Mouse (Mus musculus) spleen, postnatal 36 days (tissue): Measurements from ENCODE around the gene Plpp6.

Experiments
- DNase-seq, 2 experiments: peaks; one replicate each; pipeline ENCODE4 v3.0.0; 2022; ENCODE audit warnings: low spot score in 2 of 2, mixed read lengths in 1 of 2

Gene Plpp6

DNA sequence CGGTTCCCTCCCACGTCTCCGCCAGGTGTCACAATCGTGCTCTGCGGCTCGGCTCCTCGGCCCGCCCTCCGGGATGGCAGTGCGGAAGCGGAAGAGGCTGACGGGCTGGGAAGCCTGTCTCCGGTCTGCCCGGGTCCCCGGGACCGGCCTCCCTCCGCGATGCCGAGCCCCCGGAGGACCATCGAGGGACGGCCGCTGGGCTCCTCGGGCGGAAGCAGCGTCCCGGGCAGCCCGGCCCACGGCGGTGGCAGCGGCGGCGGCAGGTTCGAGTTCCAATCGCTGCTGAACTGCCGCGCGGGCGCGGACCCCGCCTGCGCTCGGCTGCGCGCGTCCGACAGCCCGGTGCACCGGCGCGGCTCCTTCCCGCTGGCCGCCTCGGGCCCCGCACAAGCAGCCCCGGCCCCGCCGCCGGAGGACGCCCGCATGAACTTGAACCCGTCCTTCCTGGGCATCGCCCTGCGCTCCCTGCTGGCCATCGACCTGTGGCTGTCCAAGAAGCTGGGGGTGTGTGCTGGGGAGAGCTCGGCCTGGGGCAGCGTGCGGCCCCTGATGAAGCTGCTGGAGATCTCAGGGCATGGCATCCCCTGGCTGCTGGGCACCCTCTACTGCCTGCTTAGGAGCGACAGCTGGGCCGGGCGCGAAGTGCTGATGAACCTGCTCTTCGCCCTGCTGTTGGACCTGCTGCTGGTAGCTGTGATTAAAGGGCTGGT lies at the start of gene Plpp6:
TSS of gene Plpp6 (plus strand) at position 112 of the 710 bp plus-strand sequence.
- DNase-seq = peak; percentile 76 to 80

DNA sequence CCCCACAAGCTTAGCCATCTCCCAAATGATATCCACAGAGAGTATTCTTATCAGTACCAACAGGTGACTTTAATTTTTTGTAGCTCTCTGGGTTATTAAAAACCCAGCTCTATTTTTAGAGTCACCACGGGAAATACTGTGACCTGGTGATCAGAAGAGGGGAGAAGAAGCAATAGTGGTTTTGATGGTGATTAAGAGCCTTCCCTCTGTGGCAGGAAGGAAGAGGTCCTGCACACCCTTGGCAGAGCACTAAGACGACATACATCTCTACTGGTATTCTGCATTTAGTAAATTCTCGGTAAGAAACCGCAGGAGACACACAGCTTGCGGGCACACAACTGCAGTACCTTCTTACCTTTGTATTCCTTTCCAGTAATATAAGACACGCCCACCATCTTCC lies 49.2 kb upstream of the Plpp6 start:
- DNase-seq = no peak

DNA sequence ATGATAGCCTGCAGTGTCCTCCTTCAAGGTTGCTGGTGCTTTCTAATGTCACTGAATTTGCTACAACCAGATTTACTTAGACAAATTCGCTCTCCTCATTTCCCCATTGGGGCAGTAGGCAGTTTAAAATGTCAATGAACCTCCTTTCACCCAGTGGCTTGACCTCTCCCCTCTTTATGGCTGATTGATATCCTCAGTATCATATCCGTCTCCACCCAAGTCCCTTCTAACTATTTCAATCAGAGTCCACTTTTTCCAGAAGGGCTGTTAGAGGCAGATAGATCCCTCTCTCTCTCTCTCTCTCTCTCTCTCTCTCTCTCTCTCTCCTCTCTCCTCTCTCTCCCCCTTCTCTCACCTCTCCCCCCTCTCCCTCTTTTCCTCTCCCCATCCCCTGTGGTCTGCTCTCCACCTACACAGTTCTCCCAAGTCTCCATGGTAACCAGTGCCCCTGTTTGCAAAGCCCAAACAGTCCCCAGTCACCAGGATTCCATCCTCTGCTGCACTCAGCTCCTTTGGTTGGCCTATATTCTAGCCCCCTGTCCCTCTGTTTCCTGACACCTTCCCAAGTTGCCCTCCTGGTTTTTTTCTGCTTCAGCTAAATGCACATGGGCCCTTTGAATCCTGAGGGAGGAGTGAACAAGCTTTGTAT lies 48.0 kb upstream of the Plpp6 start:
- no peak for DNase-seq

DNA sequence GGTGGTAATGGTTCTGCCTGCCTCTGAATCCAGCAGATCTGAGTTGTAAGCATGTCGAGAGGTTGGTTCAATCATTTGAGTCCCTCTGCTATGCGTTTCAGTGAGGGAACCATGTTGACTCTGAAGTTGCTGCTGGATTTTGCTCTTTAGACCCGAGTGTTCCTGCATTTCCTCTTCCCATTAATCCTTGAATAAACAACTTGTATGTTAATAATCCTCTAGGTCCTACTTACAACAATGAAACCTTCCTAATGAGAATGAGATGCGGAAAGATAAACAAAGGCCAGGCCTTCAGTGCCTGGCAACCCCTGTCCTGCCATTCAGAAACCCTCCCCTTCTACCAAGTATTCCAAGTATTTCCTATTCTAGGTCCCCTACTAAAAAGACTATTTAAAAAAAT lies 47.3 kb upstream of the Plpp6 start:
- DNase-seq = no peak

DNA sequence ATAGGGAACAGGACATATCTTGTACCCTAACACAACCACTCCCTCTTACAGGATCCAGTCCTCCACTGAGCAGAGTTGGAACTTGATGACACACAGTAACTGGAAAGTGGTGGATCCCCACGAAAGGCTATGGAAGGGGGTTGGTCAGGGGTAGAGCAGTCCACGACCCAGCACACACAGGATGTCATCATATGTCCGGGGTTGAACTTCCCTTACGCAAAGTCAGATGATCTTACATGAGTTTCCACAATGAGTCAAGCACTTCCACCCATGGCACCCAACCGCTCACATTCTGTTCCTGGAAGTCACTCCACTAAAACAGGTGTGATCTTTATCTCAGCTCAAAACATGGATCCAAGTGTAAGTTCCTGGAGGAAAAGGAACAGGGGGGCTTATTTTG lies 45.9 kb upstream of the Plpp6 start:
- no peak for DNase-seq

DNA sequence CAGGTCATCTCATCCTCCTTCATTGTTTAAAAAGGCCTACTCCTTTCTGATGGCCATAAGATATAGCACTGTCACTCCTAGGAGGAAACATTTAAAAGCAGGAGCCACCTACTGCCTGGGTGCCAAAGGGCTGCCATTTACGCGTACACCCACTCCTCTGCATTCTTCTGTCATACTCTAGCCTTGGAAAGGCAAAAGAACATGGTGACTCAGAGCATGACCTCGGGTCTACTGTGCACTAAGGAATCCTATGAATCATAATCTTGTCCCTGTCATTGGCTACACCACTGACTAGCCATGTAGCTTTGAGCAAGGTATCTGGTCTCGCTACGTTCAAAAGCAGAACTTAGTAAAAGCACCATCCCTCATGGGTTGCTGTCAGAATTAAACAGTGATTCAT lies 37.4 kb upstream of the Plpp6 start:
- DNase-seq = no peak

DNA sequence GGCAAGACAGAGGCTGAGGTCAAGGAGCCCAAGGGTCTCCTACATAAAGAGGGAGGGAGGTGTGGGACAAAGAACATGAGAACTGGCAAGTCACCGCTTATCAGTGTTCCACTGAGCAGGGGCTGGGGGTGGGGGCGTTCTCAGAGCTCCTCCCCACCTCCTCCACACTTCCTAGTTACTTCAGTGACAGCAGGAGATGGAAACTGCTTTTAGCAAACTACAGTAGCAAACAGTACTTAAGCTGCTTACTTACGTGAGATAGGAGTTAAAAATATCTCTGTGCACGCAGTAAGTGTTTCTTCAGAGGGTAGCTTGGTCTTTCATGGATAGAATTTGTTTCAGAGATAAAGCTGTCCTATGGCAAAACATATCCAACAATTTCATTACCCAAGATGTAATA lies 36.4 kb upstream of the Plpp6 start:
- no peak for DNase-seq

DNA sequence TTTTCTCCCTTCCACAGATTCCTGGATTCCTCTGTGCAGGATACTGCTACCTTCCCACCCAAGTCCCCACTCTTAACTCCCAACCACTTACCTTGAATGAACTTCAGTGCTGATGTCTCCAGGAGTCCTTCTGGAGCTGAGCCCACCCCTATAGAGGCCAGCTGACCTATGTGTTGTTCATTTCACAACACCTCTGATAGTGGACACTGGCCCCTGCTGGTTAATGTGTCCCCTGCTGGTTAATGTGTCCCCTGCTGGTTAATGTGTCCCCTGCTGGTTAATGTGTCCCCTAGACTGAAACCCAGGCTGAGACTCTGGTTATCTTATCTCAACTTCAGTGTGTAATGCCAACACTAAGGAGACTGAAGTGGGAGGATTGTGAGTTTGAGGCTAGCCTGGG lies 34.7 kb upstream of the Plpp6 start:
- no peak for DNase-seq

DNA sequence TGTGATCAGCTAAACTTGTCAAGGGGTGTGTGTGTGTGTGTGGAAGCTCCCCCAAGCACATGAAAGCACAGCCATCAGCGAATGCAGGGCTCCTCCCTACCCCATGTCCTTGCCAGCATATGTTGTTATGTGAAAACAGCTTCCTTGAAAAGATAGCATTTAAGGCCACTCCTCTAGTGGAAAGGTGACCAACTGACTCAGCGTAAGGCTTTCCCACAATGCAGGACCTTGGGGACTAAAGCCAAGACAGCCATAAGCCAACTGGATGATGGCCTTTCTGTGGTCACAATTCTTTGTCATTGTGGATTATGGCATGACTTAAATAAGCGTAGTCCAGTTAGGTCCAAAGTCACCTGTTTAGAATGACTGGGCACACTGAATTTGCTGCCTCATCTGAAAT lies 28.9 kb upstream of the Plpp6 start:
- no peak for DNase-seq

DNA sequence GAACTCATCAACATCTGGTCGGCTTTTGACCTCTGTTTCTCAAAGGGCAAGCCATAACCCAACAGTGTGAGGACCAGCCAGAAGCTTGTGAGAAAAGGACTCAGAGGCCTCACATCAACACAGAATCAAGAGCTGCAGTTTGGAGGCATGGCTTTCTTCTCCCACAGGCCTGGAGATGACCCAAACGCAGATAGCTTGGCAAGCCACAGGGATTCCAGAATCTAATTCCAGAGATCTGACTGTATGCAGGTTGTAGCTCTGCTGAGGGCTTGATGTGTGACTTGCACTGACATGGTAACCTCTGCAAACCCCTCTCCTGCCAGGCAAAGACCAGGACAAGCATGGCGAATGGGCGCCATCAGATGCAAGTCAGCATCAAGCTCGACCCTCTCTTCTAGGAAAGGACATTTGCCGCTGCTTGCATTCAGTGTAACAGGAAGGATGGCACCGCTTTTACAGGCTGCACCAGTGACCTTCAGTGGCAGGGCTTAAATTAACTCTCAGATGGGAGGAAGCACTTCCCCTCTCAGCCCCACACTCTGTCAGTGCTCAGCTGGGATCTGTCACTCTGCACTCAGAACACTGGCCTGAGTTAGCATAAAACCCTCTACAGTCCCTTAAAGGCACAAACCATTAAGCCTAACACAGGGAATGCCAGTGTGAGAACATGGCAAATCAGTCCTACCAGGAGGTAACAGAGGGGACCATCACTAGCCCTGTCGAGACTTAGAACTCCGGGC lies 23.4 kb upstream of the Plpp6 start:
- DNase-seq = no peak

DNA sequence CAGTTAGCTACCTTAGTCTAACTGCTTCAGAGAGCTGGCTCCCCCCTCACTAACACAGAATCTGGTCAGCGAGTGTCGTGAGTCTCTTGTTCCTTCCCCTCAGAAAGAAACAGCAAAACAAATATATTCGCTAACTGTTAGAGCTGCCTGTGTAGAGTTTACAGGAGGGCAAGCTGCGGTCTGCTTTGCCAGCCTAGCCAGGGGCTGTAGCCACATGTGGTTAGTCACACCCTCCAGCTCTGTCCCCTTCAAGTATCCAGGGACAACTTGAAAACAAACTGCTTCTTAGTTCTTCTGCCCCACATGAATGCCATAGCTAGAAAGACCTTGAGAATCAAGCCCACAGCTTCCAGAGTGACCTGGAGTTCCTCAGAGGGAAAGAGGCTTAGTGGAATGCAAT lies 22.5 kb upstream of the Plpp6 start:
- no peak for DNase-seq

DNA sequence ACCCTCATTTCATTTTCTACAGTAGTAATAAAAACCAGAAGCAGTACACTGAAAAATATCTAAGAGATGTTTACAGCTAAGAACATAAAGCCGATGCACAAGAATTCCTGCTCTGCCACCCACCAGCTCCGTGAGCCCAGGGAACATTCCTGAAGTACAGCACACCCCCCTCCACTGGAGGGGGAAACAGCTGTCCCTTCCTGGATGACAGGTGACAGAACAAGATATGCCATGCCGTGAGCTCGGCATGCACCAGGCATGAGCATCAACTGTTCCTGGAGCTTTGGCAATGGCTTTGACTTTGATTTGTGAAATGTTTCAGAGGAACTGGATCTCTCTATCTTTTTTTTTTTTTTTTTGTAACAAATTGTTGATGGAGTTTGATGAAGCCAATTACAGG lies 17.0 kb upstream of the Plpp6 start:
- no peak for DNase-seq

DNA sequence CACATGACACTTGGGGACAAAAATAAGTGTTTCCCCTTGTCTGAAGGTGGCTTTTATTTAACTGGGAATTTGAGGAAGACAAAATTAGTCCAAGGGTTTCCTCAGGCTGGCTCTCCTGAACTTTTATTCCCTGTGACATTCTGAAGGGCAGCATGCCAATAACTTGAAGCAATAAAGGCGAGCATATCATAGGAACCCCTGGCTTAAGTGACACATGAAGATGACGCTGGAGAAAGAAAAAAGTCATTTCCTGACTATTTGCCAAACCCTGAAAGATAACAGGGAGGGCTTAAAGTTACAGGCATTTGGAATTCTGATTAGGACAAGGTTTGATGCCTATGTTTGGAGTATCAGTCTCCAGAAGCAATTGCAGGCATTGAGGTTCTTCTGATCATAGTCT lies 16.4 kb upstream of the Plpp6 start:
- DNase-seq = no peak

DNA sequence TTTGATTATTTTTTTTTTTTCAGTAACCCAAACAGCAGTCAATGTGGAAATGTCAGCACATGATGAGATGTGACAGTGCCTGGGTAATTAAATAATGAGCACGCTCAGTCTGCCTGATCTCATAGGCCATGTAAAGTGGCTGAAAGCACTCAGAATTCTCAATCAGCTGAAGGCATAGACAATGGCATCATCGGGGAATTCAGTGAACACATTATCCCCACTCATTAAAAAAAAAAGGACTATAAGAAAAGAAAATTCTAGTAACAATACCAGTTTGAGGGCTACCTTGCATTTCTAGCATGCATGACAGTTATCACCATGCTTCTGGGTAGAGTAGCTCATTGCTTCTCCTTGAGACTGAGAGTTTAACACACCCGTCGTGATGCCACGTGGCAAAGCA lies 12.5 kb upstream of the Plpp6 start:
- DNase-seq = no peak

DNA sequence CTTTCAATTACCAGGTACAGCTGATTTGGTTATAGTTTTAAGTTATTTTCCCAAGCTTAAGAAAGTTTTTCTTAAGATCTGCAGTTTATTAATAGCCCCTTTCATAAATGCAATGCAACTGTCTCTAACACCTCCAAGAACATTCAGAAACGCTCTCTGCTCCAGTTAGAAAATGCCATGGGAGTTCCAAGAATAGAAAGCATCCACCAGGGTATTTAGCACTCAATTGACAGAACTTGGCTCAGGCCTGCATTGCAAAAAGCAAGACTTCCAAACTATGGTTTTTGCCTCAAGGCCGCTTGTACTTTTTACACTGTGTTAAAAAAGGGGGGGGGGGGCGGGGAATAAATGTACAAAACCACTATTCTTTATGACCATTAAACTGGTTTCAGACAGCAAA lies 640 bp upstream of the Plpp6 start:
- no peak for DNase-seq

DNA sequence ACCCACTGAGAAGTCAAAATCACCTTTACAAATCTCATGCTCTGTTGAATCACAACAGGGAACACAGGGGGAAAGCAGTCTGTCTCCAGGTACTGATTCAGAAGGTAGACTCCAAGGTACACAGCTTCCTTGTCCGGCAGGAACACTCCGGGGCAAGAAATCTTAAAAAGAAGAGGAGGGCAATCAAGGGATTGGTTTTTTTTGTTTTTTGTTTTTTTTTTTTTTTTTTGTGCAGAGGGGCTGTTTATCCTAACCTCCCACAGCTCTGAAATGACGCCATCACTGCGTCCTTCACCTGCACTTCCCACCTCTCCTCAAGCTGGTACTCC lies 276 bp upstream of the Plpp6 start:
- no peak for DNase-seq

DNA sequence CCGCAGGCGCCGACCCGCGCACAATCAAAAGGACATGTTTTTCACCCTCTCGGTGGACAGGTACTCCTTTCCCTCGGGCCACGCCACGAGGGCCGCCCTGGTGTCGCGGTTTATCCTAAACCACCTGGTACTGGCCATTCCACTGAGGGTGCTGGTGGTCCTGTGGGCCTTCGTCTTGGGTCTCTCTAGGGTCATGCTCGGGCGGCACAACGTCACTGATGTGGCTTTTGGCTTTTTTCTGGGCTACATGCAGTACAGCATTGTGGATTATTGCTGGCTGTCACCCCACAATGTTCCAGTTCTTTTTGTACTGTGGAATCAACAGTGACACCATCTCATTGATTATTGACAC lies 775 bp downstream of the Plpp6 start:
- no peak for DNase-seq

DNA sequence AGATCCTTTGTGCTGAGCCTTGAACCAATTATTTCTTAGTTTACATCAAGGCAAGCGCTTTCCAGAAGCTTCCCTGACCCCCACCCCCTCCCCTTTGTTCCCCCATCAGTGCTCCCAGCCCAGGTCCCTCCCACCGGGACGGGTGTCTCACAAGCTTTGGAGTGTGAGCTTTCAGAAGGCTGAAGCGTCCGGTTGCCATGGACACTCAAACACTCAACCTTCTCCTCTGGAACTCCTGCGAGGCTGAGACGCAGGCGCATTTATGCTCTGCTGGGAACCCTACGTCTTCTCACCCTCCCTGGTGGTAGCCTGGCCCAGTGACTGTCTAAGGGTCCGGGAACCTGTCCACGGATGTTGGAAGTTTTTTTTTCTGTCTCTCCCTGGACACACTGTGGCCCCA lies 3.9 kb downstream of the Plpp6 start, which contains the start of gene 4430402I18Rik:
TSS of gene 4430402I18Rik (minus strand) at position 149 of the 400 bp plus-strand sequence.
- no peak for DNase-seq

DNA sequence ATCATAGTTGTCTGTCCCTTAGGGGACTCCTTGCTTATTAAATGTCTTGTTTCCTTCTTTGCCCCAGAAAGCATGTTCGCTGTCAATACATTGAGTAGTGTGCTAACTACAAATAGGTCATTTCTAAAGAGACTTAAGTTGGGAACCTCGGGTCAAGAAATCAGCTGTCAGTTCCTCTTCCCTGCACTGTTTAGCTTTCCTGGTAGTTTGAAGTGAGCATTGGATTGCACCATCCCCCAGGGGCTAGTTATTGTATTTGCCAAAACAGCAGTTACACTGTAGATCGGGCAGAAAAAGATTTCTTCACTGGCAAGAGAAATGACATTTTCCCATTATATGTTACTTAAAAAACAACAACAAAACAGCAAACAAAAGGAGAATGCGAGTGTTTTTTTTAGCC lies 4.4 kb downstream of the Plpp6 start:
- no peak for DNase-seq

DNA sequence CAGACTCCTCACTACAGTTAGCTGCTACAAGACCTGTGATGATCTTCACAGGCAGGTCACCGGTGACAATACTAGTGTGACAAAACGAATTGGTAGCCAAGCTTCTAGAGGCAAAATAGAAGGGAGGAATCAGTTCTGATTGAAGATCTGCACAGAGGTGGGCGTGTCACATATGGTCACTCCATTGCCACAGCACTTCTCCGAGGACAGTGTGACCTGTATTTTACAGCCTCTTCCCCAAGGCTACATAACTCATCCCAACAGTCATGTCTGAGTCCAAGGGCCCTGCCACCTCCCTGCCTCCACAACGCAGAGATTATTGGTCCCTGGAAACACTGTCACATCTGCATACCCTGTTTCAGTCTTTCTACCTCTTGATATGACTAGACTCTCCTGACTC lies 5.5 kb downstream of the Plpp6 start:
- DNase-seq = no peak

DNA sequence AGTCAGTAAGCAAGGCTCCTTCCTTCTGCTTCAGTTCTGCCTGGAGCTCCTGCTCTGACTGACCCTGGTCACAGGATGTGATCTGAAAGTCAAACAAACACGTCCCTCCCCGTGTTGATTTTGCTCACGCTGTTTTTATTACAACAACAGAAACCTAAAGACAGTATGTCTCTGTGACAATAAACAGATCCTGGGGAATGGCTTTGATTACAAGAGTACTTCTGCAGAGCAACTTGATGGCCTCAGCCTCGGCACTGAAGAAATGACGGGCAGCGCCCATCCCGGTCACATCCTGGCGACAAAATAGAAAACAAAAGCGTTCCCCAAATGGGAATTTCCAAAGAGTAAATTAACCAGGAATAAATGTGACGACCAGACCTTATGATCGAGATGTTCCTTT lies 6.5 kb downstream of the Plpp6 start:
- DNase-seq = no peak

DNA sequence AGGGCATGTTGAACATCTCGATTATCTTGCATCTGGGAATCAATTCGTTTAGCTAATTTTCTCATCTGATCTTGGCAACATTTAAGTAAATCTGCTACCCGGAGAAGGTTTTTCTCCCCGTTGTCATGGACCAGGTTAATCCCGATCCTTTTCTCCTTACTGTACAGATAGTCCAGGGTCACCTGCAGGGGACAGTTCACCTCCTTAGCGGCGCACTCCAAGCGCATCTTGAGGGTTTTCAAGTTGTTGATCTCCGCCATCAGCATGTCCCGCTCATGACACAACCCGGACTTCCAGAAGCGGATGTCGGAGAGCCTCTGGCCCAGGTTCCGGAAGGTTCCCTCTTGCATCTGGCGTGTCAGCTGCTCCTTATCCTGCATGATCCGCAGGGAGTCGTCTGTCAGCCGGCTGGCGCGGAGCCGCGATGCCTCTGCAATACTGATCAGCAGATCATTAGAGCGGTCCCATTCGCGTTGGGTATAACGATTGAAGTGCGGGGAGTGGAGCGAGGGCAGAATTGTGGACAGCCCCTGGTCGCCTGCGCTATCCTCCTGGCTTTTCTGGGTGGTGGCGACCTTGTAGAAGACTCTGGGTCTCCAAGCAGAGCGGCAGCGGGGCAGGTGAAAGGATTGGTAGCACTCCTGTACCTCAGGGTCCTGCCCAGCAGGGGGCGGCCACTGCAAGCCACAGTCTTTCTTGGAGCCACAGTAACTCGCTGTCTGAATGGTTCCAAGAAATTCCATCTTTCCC lies 11.3 kb downstream of the Plpp6 start:
- peak; percentile 60 to 66 for DNase-seq

DNA sequence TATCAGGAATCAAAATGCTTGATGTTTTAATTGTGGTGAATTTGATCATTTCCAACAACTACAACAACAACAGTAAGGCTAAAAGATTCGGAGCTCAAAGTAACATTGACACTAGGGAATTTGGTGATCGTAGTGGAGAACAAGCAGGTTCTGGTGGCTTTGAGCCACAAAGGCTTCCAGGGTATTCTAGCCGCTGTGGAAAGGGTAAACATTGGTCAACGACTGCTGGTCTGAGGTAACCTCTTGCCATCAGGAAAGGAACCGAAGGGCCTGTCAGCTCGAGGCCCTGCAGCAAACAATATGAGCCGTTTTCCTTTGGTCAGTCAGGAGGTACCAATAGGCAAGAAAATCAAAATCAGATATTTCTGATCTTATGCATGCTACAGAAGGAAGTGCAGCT lies 18.9 kb downstream of the Plpp6 start:
- DNase-seq = no peak
